Mouse (Mus musculus) adrenal gland, adult (tissue): Measurements from ENCODE around the gene Rb1.
A peak's percentile ranks its signal among the peaks of the same experiment; 100 is the strongest.

Experiments
- DNase-seq, 2 experiments: peaks; one replicate each; pipeline ENCODE4 v3.0.0; 2022 to 2023; ENCODE audit warnings: low spot score in 1 of 2; ENCODE audit not compliant: inconsistent age in 2 of 2

Gene Rb1

GRCm38 (mm10) chr14:73279096-73279495 lies 46.5 kb downstream of the Rb1 start:
- DNase-seq, result no peak

GRCm38 (mm10) chr14:73271807-73272206 lies 53.8 kb downstream of the Rb1 start:
- no peak for DNase-seq

GRCm38 (mm10) chr14:73266166-73266565 lies 59.5 kb downstream of the Rb1 start:
- no peak for DNase-seq

- no peak for DNase-seq
These were observed 63.4 kb downstream of the Rb1 start for GRCm38 (mm10) chr14:73262210-73262609.

GRCm38 (mm10) chr14:73258181-73258580 lies 67.4 kb downstream of the Rb1 start:
- DNase-seq, result no peak

GRCm38 (mm10) chr14:73257348-73257747 lies 68.3 kb downstream of the Rb1 start:
- DNase-seq, result no peak

- DNase-seq, result no peak
These were observed 70.1 kb downstream of the Rb1 start for GRCm38 (mm10) chr14:73255426-73255970.

GRCm38 (mm10) chr14:73254412-73254811 lies 71.2 kb downstream of the Rb1 start:
- DNase-seq, result no peak

GRCm38 (mm10) chr14:73253453-73254251 lies 72.0 kb downstream of the Rb1 start:
- DNase-seq, result no peak

GRCm38 (mm10) chr14:73252276-73252675 lies 73.3 kb downstream of the Rb1 start:
- DNase-seq, result no peak

- no peak for DNase-seq
These were observed 75.6 kb downstream of the Rb1 start for GRCm38 (mm10) chr14:73250056-73250455.

GRCm38 (mm10) chr14:73244061-73244597 lies 81.5 kb downstream of the Rb1 start:
- no peak for DNase-seq

GRCm38 (mm10) chr14:73239857-73240256 lies 85.8 kb downstream of the Rb1 start:
- DNase-seq, result no peak

GRCm38 (mm10) chr14:73239291-73239690 lies 86.3 kb downstream of the Rb1 start:
- peak in 1 of 2 experiments; percentile 81 for DNase-seq

- DNase-seq, result peak; percentile 52 to 87
These were observed 86.9 kb downstream of the Rb1 start for GRCm38 (mm10) chr14:73238498-73239250.

GRCm38 (mm10) chr14:73237848-73238321 lies 87.7 kb downstream of the Rb1 start, which contains the start of gene Lpar6:
Gene Lpar6, plus strand, starts transcription at chr14:73237895.
- peak; percentile 74 to 95 for DNase-seq

GRCm38 (mm10) chr14:73234468-73235031 lies 91.1 kb downstream of the Rb1 start:
- DNase-seq, result no peak

GRCm38 (mm10) chr14:73231286-73231982 lies 94.2 kb downstream of the Rb1 start:
- DNase-seq, result no peak

GRCm38 (mm10) chr14:73226849-73227248 lies 98.8 kb downstream of the Rb1 start:
- DNase-seq, result no peak

GRCm38 (mm10) chr14:73226346-73226745 lies 99.3 kb downstream of the Rb1 start:
- DNase-seq, result no peak
